Mouse (Mus musculus): ENCODE measurements around the gene Bmp6.

Gene Bmp6

DNA sequence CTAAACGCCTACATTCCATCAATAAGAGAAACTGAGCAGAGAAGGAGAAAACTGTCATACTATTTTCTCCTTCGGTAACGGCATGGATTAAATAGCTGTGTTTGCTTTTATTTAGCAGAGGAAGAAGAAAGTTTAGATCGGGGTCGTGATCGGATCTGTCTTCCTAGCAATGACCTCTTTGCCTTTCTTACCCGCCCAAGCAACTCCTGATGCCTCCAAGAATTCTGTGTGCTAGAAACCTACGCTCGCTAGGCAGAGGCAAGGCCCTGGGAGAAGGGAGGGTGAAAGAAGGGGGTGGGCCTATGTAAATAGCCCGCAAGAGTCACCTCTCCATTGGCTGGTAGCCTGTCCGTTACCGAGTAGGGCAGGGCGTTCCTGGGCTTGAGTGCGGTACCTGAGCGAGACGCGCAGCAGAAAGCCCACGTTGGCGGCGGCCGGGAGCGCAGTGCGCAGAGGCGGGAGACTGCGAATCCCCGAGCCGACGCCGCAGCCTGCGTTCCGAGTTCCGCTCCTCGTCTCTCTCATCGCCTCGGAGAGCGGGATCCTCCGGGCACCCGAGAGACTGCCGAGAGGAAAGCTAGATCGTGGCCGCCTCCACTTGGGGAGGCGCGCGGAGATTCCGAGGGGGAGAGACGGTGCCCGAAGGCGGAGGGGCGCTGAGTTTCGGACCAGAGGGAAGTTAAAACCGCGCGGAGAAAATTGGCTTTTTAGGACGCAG lies at the start of gene Bmp6:
Gene Bmp6 (plus strand): TSS at position 395 of the 718 bp plus-strand sequence.
- no peak for DNase-seq (ENCODE audit: low spot score)

GRCm38 (mm10) chr13:38296166-38296565 lies 48.7 kb upstream of the Bmp6 start:
- no peak for DNase-seq (ENCODE audit: low spot score)

GRCm38 (mm10) chr13:38296601-38297000 lies 48.3 kb upstream of the Bmp6 start:
- DNase-seq (ENCODE audit: low spot score), result no peak

DNA sequence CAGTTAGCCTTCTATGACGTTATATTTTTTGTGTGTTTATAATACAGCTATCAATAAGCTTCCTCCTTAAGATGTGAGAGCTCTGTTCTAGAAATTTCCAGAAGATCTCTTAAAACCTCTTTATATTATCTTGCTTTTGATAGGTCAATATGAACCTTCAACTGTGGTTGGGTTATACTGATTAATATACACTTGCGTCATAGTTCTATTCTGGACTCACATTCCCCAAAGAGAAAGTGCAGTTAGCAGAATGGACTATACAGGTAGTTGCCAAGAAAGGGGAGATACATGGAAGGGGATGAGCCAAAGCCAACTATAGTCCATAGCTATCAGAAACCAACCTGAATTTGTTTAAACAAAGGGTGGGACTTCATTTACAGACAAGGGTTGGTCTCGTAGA lies 33.8 kb upstream of the Bmp6 start:
- no peak for DNase-seq (ENCODE audit: low spot score)

DNA sequence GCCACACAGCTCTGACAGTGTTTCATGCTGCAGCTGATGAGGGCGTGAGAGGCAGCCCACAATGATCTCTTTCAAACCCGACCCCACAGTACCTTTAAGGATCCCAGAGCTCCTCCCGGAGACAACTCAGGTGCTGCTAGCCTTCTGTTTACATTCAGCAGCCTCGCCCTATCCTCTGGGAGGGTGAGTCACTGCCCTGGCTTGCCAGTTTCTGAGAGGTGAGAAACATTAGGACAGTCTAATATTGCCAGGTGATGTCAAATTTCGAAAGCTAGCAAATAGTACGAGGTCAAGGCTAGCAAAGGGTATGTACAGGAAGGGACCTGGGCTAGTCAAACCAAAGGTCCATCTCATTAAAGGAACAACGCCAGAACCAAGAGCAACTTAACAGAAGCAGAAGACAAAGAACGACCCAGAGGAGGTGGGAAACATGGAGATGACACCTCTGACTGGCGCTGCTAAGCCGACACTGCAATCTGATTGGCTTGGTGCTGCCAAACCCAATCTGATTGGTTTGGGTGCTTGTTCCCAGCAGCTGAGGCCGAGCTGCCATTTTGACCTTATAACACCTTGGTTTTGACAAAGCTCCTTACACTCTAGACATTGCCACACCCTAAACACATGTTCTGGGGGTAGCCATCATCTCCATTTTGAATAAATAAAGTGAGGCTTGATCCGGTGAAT lies 32.4 kb upstream of the Bmp6 start:
- DNase-seq (ENCODE audit: low spot score), result no peak

- no peak for DNase-seq (ENCODE audit: low spot score)
These were observed 30.3 kb upstream of the Bmp6 start for GRCm38 (mm10) chr13:38314590-38314989.

DNA sequence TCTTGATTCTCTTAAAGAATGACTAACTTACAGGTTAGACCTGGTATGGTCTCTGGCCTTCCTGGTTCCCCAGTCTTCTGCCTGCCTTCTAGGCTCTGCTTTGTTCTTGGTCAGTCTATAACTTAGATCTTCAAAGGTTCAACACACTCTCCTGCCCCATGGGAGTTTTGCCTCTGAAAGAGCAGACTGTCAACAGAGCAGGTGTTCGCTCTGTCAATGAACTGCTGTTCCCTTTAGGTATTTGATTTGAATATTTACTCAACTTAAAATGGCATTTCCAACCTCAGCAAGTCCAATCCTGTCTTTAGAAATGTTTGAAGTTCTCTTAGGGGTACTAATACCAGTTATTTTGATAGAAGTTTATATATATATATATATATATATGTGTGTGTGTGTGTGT lies 26.5 kb upstream of the Bmp6 start:
- DNase-seq (ENCODE audit: low spot score), result no peak

GRCm38 (mm10) chr13:38320354-38320753 lies 24.6 kb upstream of the Bmp6 start:
- DNase-seq (ENCODE audit: low spot score), result no peak

DNA sequence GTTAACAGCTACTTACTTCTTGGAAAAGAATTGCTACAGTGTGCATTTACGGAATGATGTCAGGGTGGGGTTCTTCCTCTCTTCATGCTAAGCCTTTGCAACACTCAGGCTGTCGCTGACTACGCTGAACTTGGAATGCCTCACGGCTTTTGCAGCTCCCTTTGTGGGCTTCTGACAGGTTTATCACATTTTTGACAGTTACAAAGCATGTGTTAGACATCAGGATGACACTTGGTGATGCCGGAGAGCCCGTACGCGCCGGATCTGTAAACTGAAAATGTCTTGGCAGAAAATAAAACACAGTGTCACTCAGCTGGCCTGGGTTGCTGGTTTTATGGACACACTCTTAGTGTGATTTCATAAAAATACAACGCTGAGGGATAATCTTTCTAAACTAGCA lies 20.5 kb upstream of the Bmp6 start:
- no peak for DNase-seq (ENCODE audit: low spot score)

DNA sequence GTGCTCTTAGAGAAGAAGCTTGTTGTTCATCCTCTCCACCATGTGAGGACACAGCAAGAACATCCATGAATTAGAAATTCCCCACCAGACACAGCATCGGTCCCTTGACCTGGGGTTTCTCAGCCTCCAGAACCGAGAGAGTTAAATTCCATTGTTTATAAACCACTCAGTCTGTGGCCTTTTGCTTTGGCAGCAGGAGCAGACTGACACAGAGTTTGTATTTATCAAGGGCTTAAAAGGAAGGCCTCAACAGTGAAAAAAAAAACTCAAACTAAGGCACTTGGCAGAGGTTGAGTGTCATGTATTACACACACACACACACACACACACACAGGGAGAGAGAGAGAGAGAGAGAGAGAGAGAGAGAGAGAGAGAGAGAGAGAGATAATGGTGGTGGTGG lies 17.5 kb upstream of the Bmp6 start:
- DNase-seq (ENCODE audit: low spot score), result no peak

DNA sequence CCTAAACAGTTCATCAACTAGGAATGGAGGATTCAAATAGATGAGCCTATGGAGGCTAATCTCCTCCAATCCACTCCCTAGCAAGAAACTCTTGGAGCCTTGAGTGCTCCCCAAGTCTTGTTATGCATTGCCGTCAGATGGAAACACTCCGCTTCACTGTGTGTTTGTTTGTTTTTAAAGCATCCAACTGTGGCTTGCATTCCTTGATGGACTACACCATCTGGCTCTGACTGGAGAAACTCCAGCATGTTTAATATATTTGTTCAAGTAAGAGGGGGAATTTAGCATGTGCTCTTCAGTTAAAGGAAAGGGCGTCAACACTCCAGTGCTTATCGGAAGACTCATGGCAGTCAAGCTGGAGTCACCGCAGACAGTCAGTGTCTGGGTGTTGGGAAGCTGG lies 11.4 kb upstream of the Bmp6 start:
- no peak for DNase-seq (ENCODE audit: low spot score)

- peak; percentile 15 for DNase-seq (ENCODE audit: low spot score)
These were observed 2.3 kb upstream of the Bmp6 start for GRCm38 (mm10) chr13:38342598-38342997.

DNA sequence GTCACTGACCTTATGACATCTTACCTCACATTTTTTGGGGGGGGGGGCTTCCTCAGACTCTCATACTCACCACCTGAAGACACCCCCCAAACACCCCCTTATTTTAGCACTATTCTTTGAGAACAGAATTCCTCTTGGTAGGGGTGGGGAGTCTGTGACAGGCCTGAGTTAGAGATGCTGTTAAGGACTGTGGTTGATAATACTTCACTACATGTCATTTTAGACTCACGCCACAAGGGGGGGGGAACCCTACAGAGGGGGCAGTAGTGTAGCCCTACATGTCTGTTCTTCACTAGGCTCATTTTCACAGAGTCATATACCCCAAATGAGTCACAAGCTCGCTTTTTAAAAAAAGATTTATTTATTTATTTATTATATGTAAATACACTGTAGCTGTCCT lies 1.7 kb upstream of the Bmp6 start:
- DNase-seq (ENCODE audit: low spot score), result no peak

DNA sequence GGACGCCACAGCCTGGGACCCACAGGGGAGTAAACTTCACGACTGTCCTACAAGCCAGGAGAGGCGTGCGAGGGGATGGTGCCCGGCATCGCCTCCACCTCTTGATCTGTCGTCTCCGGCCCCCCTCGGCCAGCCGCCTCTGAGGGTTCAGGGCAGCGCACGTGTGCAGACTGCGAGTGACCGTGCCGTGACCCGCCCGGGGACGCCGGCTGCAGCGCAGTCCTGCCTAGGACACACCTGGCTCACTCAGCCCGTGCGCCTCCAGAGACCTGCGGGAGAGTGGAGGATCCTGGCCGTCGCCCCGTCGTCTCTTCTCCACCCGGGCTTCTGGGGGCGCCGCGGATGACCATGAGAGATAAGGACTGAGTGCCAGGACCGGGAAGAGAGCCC lies 519 bp downstream of the Bmp6 start:
- DNase-seq (ENCODE audit: low spot score), result no peak

- DNase-seq (ENCODE audit: low spot score), result no peak
These were observed 1.4 kb downstream of the Bmp6 start for GRCm38 (mm10) chr13:38346096-38346915.

DNA sequence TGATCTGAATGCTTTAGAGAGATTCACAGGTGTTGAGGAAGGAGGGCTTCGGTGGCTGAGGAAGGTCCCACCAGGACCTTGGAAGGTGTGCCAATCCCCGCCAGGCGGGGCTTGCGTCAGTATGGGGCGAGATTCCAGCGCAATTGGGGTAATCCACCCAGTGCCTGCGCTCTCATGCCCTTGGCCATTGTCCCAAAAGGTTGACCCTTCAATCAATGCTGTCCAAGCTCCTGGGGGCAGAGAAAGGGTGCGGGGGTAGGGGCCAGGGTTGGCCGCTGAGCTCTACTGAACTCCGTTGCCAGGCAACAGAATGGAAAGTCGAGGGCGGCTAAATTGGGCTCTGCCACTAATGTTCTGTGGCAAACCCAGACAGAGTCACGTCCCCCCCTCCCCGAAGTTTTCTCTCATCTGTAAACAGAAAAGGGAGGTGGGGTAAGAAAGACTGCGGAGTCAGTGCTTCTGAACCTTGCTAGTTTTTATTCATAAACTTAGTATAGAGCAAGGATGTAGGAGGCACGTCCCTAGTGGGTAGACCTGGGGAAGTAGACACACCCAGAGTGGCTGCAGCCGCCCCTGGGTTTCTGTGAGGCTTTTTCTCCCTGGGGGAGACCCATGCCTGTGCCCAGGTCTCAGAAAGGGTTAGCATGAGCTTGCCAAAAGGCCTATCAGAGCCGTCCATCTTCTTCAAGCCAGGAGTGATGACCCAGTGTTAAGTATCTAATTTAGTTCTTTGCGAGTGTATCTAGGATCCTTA lies 2.3 kb downstream of the Bmp6 start:
- no peak for DNase-seq (ENCODE audit: low spot score)

GRCm38 (mm10) chr13:38347775-38348135 lies 2.8 kb downstream of the Bmp6 start:
- no peak for DNase-seq (ENCODE audit: low spot score)

- no peak for DNase-seq (ENCODE audit: low spot score)
These were observed 4.1 kb downstream of the Bmp6 start for GRCm38 (mm10) chr13:38349046-38349445.

DNA sequence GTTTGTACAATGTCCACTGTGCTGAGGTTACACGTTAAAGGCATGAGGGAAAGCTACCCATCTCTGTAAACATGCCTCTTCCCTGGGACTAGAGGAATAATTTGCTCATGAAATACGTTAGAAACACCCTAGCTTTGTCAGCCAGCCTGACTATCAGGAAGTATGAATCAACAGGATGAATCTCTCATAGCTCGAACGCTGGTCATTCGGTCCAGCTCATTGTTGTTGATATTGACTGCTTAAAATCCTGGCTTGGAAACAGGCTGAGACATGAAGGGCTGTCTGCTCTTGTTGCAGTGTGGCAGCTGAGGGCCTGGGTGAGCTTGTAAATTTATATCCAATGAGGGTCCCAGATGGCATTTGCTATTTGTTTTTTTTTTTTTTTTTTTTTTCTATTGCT lies 4.9 kb downstream of the Bmp6 start:
- no peak for DNase-seq (ENCODE audit: low spot score)

DNA sequence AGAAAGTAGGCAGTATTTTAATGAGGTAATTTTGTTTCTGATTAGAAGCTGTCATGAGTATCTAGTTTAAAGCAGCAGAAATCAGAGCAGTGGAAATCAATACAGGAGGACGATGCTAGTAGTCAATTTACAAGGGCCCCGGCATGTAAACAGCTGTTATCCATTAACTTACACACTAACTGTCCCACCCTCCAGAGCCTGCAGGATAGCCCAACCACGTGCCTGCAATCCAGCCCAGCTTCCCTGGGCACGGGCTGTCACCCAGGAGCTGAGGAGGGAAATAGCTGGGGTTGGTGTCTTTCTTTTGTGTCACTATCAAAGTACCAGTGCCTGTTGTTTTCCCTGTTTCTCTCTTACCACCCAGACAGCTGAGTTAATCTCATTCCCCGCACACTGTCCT lies 7.1 kb downstream of the Bmp6 start:
- no peak for DNase-seq (ENCODE audit: low spot score)

- DNase-seq (ENCODE audit: low spot score), result no peak
These were observed 8.1 kb downstream of the Bmp6 start for GRCm38 (mm10) chr13:38352986-38353385.
